Mouse (Mus musculus) embryonic facial prominence, embryonic 15.5 days (tissue): ENCODE results near the gene Svs1. TPM values are rescaled to one million over a fixed set of nuclear protein-coding genes. Genes with fewer than 3 reads are reported as not detected.

Experiments
- ATAC-seq: fragments of 200-750 bp; cut with Nextera tagmentation; 2 replicates; pipeline ENCODE4 v1.8.0; 2017; ENCODE audit warnings: low read depth, moderate TSS enrichment; ENCODE audit not compliant: insufficient number of reproducible peaks, low FRiP score, low TSS enrichment
- H3K27ac ChIP-seq: fragments of 300-500 bp; sonication (generic); replicated peaks from 2 replicates; pipeline ENCODE4 v1.5.1; 2015; ENCODE audit warnings: mild to moderate bottlenecking, inconsistent platforms
- H3K27me3 ChIP-seq: fragments of 300-500 bp; sonication (generic); 2 replicates; pipeline ENCODE4 v1.6.1; 2015; ENCODE audit warnings: inconsistent platforms
- H3K36me3 ChIP-seq: fragments of 300-500 bp; sonication (generic); 2 replicates; pipeline ENCODE4 v1.6.1; 2015; ENCODE audit warnings: mild to moderate bottlenecking, inconsistent platforms
- H3K4me1 ChIP-seq: fragments of 300-500 bp; sonication (generic); 2 replicates; pipeline ENCODE4 v1.6.1; 2015; ENCODE audit warnings: inconsistent platforms
- H3K4me2 ChIP-seq: fragments of 300-500 bp; sonication (generic); replicated peaks from 2 replicates; pipeline ENCODE4 v1.6.1; 2015; ENCODE audit warnings: mild to moderate bottlenecking, inconsistent platforms
- H3K4me3 ChIP-seq: fragments of 300-500 bp; sonication (generic); replicated peaks from 2 replicates; pipeline ENCODE4 v1.5.1; 2015; ENCODE audit warnings: mild to moderate bottlenecking, inconsistent platforms
- H3K9ac ChIP-seq: fragments of 300-500 bp; sonication (generic); 2 replicates; pipeline ENCODE4 v1.6.1; 2015; ENCODE audit warnings: inconsistent platforms
- H3K9me3 ChIP-seq: fragments of 300-500 bp; sonication (generic); replicated peaks from 2 replicates; pipeline ENCODE4 v1.6.1; 2016; ENCODE audit warnings: inconsistent platforms
- WGBS: fragments of 180-500 bp; shearing (Covaris S2); methylation state at CpG from one replicate; pipeline ENCODE4 v1.1.7; 2015; 5-methylcytosine and 5-hydroxymethylcytosine counted together
- polyA plus RNA-seq: library from polyadenylated mRNA; unstranded; fragments of >200 nt; fragmentation: Nextera tagmentation; extraction: Ambion mirVana; gene quantifications from 2 replicates; pipeline ENCODE4 v1.2.1, GENCODE M21; 2015

The Svs1 gene
- polyA plus RNA-seq, 1 experiment from 2014 or later: not detected

DNA sequence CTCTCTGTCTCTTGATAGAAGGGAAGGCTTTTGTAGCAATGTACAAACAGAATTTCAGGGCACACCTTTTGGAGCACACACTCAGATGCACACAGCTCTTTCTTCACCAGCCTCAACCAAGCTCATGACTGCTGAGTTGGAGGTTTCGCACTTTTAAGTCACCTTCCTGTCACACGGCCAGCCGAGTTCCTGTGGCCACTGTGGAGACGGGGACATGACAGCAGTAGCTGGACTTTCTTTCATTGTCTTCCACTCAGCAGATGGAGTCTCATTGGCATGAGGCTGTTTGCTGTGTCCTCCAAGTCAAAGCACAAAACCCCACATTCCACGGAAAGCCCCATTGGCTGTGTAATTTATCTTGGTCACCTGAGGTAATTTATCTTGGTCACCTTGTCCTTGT lies 24.5 kb downstream of the Svs1 start:
- Histone ChIP-seq H3K9me3 (no peaks in the 10 kb centered on the region), H3K27ac (no peak overlapping the region), H3K9ac (no peak overlapping the region), H3K4me1 (peaks cover 13% of the 10 kb centered on the region), H3K36me3 (no peaks in the 10 kb centered on the region), H3K4me3 (no peak overlapping the region), H3K27me3 (no peaks in the 10 kb centered on the region), H3K4me2 (no peak overlapping the region)
- no peak for ATAC-seq
- WGBS: 82% methylated on average over 5 of the region's 5 CpGs

DNA sequence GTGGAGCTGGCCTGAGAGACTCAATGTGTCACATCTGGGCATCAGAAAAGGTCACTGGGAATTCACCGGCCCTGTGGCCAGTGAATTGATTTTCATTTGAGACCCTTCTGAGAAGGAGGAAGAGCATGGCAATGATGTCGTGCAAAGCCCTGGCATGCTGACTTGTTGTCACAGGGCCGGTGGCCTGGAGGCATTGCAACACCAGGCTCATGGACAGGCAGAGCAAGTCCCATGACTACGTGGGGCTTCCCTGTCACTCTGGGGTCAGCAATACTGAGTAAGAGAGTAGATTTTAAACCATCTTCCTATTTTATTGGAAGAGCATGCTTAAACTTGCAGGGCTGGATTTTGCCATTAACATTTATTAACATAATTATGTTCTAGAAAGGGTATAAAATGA lies 26.4 kb downstream of the Svs1 start:
- ATAC-seq: no peak
- Histone ChIP-seq H3K27ac (no peak overlapping the region), H3K4me1 (peaks cover 13% of the 10 kb centered on the region), H3K4me2 (no peak overlapping the region), H3K36me3 (no peaks in the 10 kb centered on the region), H3K9me3 (no peaks in the 10 kb centered on the region), H3K27me3 (no peaks in the 10 kb centered on the region), H3K9ac (no peak overlapping the region), H3K4me3 (no peak overlapping the region)
- 66% methylated on average over 4 of the region's 4 CpGs for WGBS

DNA sequence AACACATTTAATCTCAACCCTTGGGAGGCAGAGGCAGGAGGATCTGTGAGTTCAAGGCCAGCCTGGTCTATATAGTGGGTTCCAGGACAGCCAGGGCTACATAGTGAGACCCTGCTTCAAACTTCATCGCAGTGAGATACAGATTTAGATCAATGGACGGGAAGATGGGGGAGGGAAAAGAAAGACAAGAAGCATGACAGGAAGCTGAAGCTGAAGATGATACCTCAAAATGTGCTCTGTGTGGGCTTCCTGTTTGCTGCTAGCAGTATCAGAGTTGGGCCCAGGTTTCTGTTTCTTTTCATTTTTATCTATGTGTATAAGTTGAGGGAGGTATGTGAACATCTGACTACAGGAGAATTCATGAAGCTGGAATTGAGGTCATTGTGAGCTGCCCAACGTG lies 26.8 kb downstream of the Svs1 start:
- no peak for ATAC-seq
- H3K9ac ChIP-seq: no peak overlapping the region
- H3K36me3 ChIP-seq: no peaks in the 10 kb centered on the region
- H3K27ac ChIP-seq: no peak overlapping the region
- H3K4me1 ChIP-seq: peaks cover 9% of the 10 kb centered on the region
- H3K27me3 ChIP-seq: no peaks in the 10 kb centered on the region
- no peaks in the 10 kb centered on the region for H3K9me3 ChIP-seq
- 84% methylated on average over 3 of the region's 3 CpGs for WGBS
- no peak overlapping the region for H3K4me2 ChIP-seq
- H3K4me3 ChIP-seq: no peak overlapping the region

DNA sequence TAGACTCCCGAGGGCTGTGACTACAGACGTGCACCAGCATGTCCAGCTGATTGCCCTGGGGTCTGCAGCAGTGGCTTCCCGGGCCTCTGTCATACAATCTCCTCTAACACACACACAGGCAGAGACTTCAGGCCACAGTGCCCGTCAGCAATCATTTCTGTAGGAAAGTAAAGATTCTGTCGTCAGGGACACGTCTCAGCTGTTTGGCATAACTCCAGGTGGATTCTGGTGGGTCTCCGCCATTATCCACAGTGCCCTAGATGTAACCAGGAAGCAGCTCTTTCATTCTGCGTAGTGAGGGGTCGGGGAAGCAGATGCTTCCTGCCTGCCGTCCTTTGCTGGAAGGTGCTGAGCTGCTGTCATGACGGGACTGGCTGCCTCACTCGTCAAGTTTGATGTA lies 30.5 kb downstream of the Svs1 start:
- H3K4me2 ChIP-seq: no peak overlapping the region
- H3K4me3 ChIP-seq: no peak overlapping the region
- no peaks in the 10 kb centered on the region for H3K36me3 ChIP-seq
- H3K27ac ChIP-seq: no peak overlapping the region
- WGBS: 47% methylated on average over 12 of the region's 12 CpGs
- H3K4me1 ChIP-seq: no peaks in the 10 kb centered on the region
- no peak overlapping the region for H3K9ac ChIP-seq
- no peaks in the 10 kb centered on the region for H3K27me3 ChIP-seq
- ATAC-seq: no peak
- H3K9me3 ChIP-seq: no peaks in the 10 kb centered on the region

DNA sequence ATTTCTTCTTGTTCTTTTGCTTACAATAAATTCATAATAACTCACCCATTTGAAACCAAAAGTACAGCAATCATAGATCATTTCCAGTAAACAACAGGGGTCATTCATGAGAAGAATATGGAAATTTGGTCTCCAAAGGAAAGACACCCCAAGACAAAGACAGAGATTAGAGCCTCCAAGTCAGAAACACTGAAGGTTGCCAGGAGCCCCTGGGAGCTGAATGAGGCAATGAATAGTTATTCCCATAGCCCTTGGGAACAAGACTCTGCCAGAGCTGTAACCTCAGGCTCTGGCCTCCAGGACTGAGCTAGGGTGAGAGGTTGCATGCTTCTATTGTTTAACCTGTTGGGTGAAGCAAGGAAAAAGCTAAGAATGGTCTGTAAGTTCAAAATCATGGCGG lies 32.7 kb downstream of the Svs1 start:
- Histone ChIP-seq H3K36me3 (no peaks in the 10 kb centered on the region), H3K4me1 (no peaks in the 10 kb centered on the region)
- WGBS: 78% methylated on average over 1 of the region's 1 CpGs

DNA sequence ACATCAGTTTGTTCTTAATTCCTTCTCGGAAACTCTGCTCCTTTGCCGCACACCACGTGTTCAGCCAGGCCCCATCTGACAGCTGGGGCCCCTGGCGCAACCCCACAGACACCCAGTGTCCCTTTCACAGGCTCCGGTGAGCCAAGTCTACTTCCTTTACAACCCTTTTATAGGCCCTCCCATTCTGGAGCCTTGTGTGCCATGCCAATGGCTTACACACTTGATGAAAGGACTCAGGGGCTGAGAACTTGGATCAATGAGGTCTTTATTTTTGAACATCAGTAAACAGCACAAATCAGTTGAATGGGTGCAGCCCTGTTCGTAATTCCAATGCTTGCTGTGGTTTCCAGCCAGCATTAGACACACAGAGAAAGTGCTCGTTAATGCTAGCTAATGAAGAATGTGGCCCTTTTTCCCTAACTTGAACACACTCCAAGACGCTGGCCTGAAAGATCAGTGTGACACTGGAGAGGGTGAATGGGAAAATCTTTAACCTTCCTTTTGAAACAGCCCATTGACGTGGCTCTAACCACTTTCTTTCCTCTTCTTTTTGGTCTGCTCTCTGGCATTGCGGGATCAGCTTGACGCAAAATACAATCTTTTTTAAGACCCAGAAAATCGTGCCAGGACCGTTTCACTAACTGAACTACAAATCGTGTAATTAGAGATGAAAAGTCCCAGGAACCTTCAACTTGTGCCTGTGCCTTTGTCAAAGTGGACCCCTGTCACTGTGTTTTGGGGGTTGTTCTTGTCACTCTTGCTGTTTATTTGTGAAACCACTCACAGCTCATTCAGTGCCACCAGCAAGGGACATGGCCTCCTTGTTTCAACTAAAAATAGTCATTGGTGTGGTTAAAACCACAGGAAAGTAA lies 34.7 kb downstream of the Svs1 start:
- no peak; the same call in 1 of the 2 replicates for ATAC-seq
- Histone ChIP-seq H3K4me3 (no peak overlapping the region), H3K36me3 (no peaks in the 10 kb centered on the region), H3K4me2 (no peak overlapping the region), H3K27me3 (no peaks in the 10 kb centered on the region), H3K27ac (no peak overlapping the region), H3K9me3 (no peaks in the 10 kb centered on the region), H3K9ac (no peak overlapping the region), H3K4me1 (no peaks in the 10 kb centered on the region)
- 68% methylated on average over 14 of the region's 14 CpGs for WGBS

More for the DNA sequence above, 32.7 kb downstream of the Svs1 start:
- Histone ChIP-seq H3K9me3 (no peaks in the 10 kb centered on the region), H3K27ac (no peak overlapping the region), H3K4me3 (no peak overlapping the region), H3K27me3 (no peaks in the 10 kb centered on the region), H3K9ac (no peak overlapping the region), H3K4me2 (no peak overlapping the region)
- no peak for ATAC-seq

DNA sequence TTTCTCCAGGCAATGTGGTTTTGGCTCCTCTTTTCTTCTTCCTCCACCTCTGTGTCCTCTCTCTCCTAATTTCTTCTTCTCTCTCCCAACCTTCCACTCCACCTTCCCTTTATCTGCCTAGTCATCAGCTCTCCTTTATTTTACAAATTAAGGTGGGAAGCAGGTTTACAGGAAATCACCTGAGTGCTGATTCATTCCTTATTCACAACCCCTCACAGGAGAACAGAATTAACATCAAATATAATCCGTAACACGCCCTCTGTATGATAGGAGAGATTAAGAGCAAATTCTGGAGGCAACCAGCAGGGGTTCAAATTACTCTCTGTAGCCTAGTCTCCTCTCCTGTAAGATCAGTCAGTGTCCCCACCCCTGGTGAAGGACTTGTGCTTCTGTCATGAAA lies 35.7 kb downstream of the Svs1 start:
- no peaks in the 10 kb centered on the region for H3K9me3 ChIP-seq
- no peak for ATAC-seq
- no peak overlapping the region for H3K4me3 ChIP-seq
- no peak overlapping the region for H3K27ac ChIP-seq
- H3K4me2 ChIP-seq: no peak overlapping the region
- H3K4me1 ChIP-seq: no peaks in the 10 kb centered on the region
- H3K36me3 ChIP-seq: no peaks in the 10 kb centered on the region
- no peak overlapping the region for H3K9ac ChIP-seq
- 78% methylated on average over 2 of the region's 2 CpGs for WGBS
- H3K27me3 ChIP-seq: no peaks in the 10 kb centered on the region

DNA sequence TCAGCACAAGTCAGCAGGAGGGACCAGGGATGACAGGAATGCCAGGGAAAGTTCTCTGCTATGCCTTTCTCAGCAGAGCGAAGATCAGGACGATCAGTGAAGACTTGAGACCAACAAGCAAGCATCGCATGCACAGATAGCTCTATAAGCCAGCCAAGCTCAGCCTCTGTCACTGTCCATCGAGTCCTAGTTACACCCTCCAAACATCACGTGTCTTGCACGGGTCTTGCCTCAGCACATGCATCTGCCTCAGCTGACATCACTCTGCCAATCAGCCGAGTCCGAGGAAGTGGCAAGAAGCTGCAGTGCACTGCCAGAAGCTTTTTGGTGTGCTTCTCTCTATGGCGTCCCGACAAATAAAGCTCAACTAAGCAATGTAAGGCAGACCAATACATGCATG lies 36.7 kb downstream of the Svs1 start:
- 84% methylated on average over 10 of the region's 10 CpGs for WGBS
- Histone ChIP-seq H3K27me3 (no peaks in the 10 kb centered on the region), H3K4me3 (no peak overlapping the region), H3K9me3 (no peaks in the 10 kb centered on the region), H3K9ac (no peak overlapping the region), H3K4me2 (no peak overlapping the region), H3K36me3 (no peaks in the 10 kb centered on the region), H3K27ac (no peak overlapping the region), H3K4me1 (no peaks in the 10 kb centered on the region)
- no peak for ATAC-seq

DNA sequence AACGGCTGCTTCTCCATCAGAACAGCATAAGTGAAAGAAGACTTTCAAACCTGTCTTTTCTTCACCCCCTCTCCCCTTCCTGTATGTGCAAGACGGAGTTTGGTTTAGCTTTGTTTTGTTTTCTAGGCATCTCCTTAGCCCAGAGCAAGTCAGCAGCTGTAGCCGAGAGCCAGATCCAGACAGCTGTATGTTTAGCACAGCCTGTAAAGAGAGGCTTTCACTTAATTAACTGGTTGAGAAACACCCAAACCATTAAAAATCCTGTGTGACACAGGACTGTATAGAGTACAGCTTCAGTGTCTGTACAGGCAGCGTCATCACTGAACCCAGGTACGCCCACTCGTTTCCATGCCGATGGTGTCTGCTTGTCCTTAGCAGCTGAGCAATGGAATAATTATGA lies 38.6 kb downstream of the Svs1 start:
- Histone ChIP-seq H3K4me1 (no peaks in the 10 kb centered on the region), H3K36me3 (no peaks in the 10 kb centered on the region), H3K4me2 (no peak overlapping the region), H3K9ac (no peak overlapping the region), H3K27ac (no peak overlapping the region), H3K9me3 (no peaks in the 10 kb centered on the region), H3K27me3 (no peaks in the 10 kb centered on the region), H3K4me3 (no peak overlapping the region)
- ATAC-seq: no peak
- WGBS: 72% methylated on average over 7 of the region's 7 CpGs

DNA sequence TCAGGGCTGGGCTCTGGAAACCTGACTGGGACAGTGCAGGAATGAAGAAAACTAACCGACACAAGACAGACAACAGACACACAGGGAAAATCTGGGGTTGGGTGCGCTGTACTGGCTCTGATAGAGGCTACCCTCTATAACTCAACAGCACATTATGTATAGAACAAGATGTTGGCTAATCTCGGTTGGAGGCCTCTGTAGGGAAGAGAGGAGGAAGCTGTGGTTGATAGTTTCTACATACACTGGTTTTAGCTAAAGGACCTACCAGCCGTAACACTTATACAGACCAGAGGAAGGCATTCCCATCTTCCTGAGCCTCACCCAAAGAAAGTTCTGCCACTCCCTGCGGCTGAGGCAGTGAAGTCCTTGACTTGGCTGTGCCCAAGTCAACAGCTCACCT lies 39.8 kb downstream of the Svs1 start:
- H3K9ac ChIP-seq: no peak overlapping the region
- no peaks in the 10 kb centered on the region for H3K36me3 ChIP-seq
- H3K4me3 ChIP-seq: no peak overlapping the region
- no peaks in the 10 kb centered on the region for H3K9me3 ChIP-seq
- H3K4me1 ChIP-seq: no peaks in the 10 kb centered on the region
- H3K4me2 ChIP-seq: no peak overlapping the region
- ATAC-seq: no peak
- no peaks in the 10 kb centered on the region for H3K27me3 ChIP-seq
- WGBS: 88% methylated on average over 5 of the region's 5 CpGs
- no peak overlapping the region for H3K27ac ChIP-seq

DNA sequence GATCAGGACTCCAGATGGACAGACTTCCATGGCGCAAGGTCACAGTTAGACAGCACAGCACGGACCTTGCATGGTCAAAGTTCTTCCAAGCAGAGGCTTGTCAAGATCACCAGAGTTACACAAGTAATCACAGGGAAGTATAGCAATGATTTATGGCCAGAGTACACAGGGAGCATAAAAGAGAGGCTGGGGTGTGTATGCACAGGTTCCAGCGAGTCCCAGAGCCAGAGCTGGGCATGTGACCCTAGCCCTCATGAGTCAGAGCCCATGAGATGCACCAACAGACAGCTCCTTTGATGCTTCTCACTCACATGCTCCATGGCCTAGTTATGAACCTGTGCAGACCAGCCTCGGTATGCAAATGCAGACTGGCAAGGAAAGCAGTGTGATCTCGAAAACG lies 41.4 kb downstream of the Svs1 start:
- ATAC-seq: no peak
- Histone ChIP-seq H3K27ac (no peak overlapping the region), H3K36me3 (no peaks in the 10 kb centered on the region), H3K27me3 (no peaks in the 10 kb centered on the region), H3K4me2 (no peak overlapping the region), H3K9ac (no peak overlapping the region), H3K4me3 (no peak overlapping the region), H3K9me3 (no peaks in the 10 kb centered on the region), H3K4me1 (no peaks in the 10 kb centered on the region)
- WGBS: 80% methylated on average over 6 of the region's 6 CpGs

DNA sequence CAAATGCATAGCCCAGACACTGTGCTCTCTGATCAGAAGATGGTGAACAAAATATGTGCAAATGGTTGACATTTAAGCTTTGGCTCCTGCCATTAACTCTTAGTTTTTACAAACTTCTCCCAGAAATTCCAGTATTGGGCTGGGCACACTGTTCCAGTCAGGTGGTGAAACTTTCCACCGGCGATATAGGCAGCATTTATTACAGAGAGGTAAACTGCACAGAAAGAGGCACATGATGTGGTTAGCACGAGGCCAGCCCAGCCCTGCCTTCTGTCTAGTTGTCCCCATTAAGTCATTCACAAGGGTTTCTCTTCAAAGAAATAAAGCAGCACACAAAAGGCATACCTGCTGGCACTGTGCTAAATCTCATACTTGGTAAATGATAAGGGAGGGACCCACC lies 42.0 kb downstream of the Svs1 start:
- Histone ChIP-seq H3K9ac (no peak overlapping the region), H3K27ac (no peak overlapping the region), H3K4me3 (no peak overlapping the region), H3K27me3 (no peaks in the 10 kb centered on the region), H3K4me1 (no peaks in the 10 kb centered on the region), H3K9me3 (no peaks in the 10 kb centered on the region), H3K36me3 (no peaks in the 10 kb centered on the region), H3K4me2 (no peak overlapping the region)
- no peak for ATAC-seq
- 76% methylated on average over 3 of the region's 3 CpGs for WGBS
